Mouse (Mus musculus): ENCODE measurements at regions not wholly inside any gene's neighbourhood (a gene's known extent, or its start where the extent isn't known, plus 50 kb on each side); places are given as distances from the start of the nearest gene placed in this dataset.

GRCm38 (mm10) chr17:51258316-51258715 lies 79.2 kb upstream of the Tbc1d5 start:
- TF ChIP-seq CTCF (IDR thresholded peaks at IDR 0.05; ENCODE audit: low read depth, low read length) (no peak), GATA2 (IDR thresholded peaks at IDR 0.05; ENCODE audit: borderline replicate concordance, low read depth, low read length) (no peak)
